Mouse (Mus musculus): Measurements from ENCODE around the gene Gm10053. TPM values are rescaled to one million over a fixed set of nuclear protein-coding genes. Genes with fewer than 3 reads are reported as not detected.
"Not testable (repeated sequence)": the region's sequence is repeated elsewhere in the genome, so short reads cannot be mapped to it uniquely, and the experiment has no call there.

The Gm10053 gene
- 286 and 321 TPM in 2 replicates for polyA plus RNA-seq (2014; fragmentation: Nextera tagmentation; extraction: Ambion mirVana)

DNA sequence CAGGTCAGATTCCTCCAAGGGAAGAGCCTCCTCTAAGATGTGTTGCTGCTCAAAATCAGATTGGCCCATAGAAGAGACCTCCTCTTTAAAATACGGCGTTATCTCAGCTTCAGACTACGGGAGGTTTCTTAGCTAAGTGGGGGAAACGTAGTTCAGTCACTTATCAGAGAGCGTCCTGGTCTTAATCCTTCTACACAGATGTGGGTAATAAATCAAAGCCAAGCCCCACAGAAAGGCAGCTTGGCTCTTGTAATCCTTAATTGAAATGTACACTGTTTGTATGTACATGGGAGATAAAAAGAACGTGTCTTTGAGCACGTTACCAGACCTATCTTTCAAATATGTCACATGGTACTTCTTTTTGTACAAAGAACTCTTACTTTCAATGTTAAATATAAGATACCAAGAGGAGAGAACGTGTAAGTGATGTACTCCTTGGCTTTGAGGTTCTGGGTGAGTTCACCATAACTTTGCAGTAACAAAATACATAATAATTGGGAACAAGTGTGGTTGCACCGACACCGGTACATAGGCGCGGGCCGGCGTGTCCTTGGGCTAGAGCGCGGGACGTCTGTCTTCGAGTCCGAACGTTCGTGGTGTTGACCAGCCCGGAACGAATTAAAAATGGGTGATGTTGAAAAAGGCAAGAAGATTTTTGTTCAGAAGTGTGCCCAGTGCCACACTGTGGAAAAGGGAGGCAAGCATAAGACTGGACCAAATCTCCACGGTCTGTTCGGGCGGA lies at the start of gene Gm10053:
Gene Gm10053 (plus strand): TSS at position 558 of the 742 bp plus-strand sequence.
- H3K27me3 ChIP-seq (ENCODE audit: control insufficient read depth, insufficient read depth, low read length); H3K4me3 ChIP-seq (ENCODE audit: low read depth, low read length); H3K4me2 ChIP-seq (ENCODE audit: low read depth, low read length); H3K4me1 ChIP-seq (ENCODE audit: control insufficient read depth, insufficient read depth, low read length); H3K36me3 ChIP-seq (ENCODE audit: control insufficient read depth, insufficient read depth, low read length); H3K9ac ChIP-seq (replicated peaks; ENCODE audit: low read depth, low read length); ATAC-seq (ENCODE audit: low read depth); H3K27ac ChIP-seq (ENCODE audit: low read depth, low read length); H3K9me3 ChIP-seq (ENCODE audit: control insufficient read depth, low read length): not testable (repeated sequence)
- WGBS: 81% methylated on average over 17 of the region's 26 CpGs

DNA sequence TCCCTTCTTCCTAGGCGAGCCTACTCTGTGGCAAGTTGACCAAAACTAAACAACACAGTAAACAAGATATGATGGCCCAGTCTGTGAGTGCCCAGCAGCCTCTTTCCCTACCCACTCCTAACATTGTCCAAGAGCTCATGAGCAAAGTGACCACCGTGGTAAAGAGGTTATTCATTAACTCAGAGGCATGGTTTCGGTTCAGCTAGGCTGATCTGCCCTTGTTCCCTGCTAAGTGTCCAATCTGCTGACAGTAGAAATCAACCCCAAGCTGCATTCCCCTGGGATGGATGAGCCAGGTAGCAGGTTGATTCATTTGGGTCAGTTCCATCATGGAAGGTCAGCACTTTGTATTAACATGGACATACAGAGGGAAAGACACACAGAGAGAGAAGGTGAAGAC lies 33.4 kb upstream of the Gm10053 start:
- Histone ChIP-seq H3K4me2 (ENCODE audit: low read depth, low read length) (no peak overlapping the region), H3K27me3 (ENCODE audit: control insufficient read depth, insufficient read depth, low read length) (no peaks in the 10 kb centered on the region), H3K9me3 (ENCODE audit: control insufficient read depth, low read length) (no peaks in the 10 kb centered on the region), H3K36me3 (ENCODE audit: control insufficient read depth, insufficient read depth, low read length) (no peaks in the 10 kb centered on the region), H3K9ac (replicated peaks; ENCODE audit: low read depth, low read length) (no peak overlapping the region), H3K27ac (ENCODE audit: low read depth, low read length) (no peak overlapping the region), H3K4me3 (ENCODE audit: low read depth, low read length) (no peak overlapping the region), H3K4me1 (ENCODE audit: control insufficient read depth, insufficient read depth, low read length) (peaks cover 7% of the 10 kb centered on the region)
- ATAC-seq (ENCODE audit: low read depth): no peak
- 76% methylated on average over 3 of the region's 3 CpGs for WGBS

DNA sequence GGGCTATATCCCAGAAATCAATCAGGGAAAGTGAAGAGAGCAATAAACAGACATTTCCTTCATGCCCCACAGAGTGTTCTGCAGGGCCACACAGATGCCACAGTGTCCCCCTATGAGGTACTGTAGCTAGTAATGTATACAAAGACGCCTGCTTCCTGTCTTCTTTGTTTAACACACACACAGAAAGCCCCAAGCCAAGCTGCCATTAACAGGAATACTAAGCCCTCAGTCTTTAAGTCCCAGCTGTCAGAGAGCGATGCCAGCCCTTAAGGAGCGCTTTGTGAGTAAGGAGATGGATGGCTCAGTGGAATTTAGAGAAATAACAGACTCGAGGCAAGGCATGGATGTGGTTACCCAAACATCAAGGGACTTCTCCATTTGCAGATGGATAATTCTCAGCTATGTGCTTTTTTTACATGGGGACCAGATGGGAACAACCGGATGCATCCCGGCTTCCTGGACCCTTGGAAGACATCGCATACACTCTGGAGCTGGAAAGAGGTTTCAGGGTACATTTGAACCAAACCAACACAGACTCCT lies 30.4 kb upstream of the Gm10053 start:
- Histone ChIP-seq H3K27ac (ENCODE audit: low read depth, low read length) (no peak overlapping the region), H3K4me2 (ENCODE audit: low read depth, low read length) (no peak overlapping the region), H3K9ac (replicated peaks; ENCODE audit: low read depth, low read length) (no peak overlapping the region), H3K27me3 (ENCODE audit: control insufficient read depth, insufficient read depth, low read length) (no peaks in the 10 kb centered on the region), H3K9me3 (ENCODE audit: control insufficient read depth, low read length) (no peaks in the 10 kb centered on the region), H3K36me3 (ENCODE audit: control insufficient read depth, insufficient read depth, low read length) (no peaks in the 10 kb centered on the region), H3K4me3 (ENCODE audit: low read depth, low read length) (no peak overlapping the region), H3K4me1 (ENCODE audit: control insufficient read depth, insufficient read depth, low read length) (peaks cover 7% of the 10 kb centered on the region)
- peak; percentile 90 for ATAC-seq (ENCODE audit: low read depth)
- 18% methylated on average over 7 of the region's 7 CpGs for WGBS

DNA sequence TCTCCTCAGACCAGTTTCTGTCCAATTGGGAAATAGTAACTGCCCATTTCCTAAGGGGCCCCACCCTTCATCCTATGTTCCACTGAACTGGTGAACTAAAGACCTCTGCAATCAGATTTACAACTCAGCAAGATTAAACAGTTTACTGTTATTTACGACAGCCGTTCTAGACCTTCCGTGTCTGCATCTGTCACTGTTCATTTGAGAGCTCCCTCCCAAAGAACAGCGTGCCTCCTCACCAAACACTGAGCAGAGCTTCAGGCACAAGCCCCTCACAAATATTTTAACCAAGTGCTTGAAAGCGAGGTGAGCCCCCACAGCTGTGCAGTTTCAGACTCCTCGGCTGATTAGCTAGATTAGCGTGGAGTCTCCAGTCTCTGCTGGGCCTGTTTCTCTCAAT lies 27.1 kb upstream of the Gm10053 start:
- Histone ChIP-seq H3K36me3 (ENCODE audit: control insufficient read depth, insufficient read depth, low read length) (no peaks in the 10 kb centered on the region), H3K9me3 (ENCODE audit: control insufficient read depth, low read length) (no peaks in the 10 kb centered on the region), H3K27me3 (ENCODE audit: control insufficient read depth, insufficient read depth, low read length) (no peaks in the 10 kb centered on the region), H3K27ac (ENCODE audit: low read depth, low read length) (no peak overlapping the region), H3K4me1 (ENCODE audit: control insufficient read depth, insufficient read depth, low read length) (peaks cover 14% of the 10 kb centered on the region), H3K4me3 (ENCODE audit: low read depth, low read length) (no peak overlapping the region), H3K4me2 (ENCODE audit: low read depth, low read length) (no peak overlapping the region), H3K9ac (replicated peaks; ENCODE audit: low read depth, low read length) (no peak overlapping the region)
- no peak for ATAC-seq (ENCODE audit: low read depth)
- WGBS: 8% methylated on average over 7 of the region's 7 CpGs

DNA sequence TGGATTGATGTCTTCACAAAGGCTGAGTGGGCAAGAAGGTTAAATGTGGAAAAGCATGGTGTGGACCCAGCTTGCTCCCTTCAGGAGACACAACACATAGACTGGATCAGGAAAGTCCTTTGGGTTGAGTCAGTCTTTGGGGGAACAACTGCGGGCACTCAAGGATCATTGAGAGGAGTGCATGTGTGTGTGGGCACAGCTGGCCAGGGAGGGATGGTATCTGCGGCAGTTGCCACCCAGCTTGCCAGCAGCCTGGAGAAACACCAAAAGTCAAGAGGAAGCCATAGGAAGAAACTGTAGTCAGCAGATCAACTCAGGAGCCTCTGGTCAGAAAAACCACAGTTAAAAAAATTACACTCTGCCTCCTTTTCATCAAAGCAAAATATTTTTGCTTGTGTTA lies 26.6 kb upstream of the Gm10053 start:
- no peak for ATAC-seq (ENCODE audit: low read depth)
- Histone ChIP-seq H3K9ac (replicated peaks; ENCODE audit: low read depth, low read length) (no peak overlapping the region), H3K4me1 (ENCODE audit: control insufficient read depth, insufficient read depth, low read length) (peaks cover 14% of the 10 kb centered on the region), H3K4me2 (ENCODE audit: low read depth, low read length) (no peak overlapping the region), H3K36me3 (ENCODE audit: control insufficient read depth, insufficient read depth, low read length) (no peaks in the 10 kb centered on the region), H3K9me3 (ENCODE audit: control insufficient read depth, low read length) (no peaks in the 10 kb centered on the region), H3K4me3 (ENCODE audit: low read depth, low read length) (no peak overlapping the region), H3K27ac (ENCODE audit: low read depth, low read length) (no peak overlapping the region), H3K27me3 (ENCODE audit: control insufficient read depth, insufficient read depth, low read length) (no peaks in the 10 kb centered on the region)
- WGBS: 84% methylated on average over 2 of the region's 2 CpGs

DNA sequence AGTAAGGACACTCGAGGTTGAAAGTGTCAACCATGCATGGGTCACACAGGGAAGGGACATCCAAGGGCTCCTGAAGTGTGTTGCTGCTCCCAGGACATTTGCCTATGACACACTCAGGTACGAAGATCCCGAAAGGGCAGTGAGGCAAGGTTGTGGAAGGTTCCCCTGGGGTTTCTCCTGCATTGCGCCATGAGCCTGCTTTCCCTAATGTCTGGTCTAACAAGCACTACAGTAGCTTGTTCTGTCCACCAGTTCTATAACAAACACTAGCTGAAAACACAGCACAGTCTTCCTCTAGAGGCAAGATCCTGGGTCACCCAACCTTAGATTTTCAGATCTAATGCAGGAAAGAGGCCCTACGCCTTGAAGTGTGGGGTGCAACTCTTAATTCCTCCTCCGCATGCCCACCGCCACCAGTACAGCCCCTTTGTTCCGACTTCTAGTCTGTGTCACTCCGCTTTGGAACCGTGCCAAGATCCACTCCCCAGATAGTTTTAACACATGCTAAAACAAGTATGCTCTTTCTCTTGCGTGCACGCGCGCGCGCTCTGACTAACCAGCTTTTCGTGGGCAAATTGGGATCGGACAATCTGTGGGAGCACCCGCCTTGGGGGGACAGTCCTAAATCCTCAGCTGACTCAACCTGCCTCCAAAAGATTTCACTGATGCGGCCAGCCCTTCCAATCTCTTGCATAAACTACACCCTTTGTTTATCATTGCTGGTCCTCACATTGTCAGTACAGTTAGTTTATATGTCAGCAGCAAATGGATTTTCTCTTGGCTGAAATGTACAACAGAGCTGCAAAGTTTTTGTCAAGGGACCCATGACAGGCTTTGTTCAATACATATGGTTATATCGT lies 23.8 kb upstream of the Gm10053 start:
- H3K36me3 ChIP-seq (ENCODE audit: control insufficient read depth, insufficient read depth, low read length): no peaks in the 10 kb centered on the region
- H3K9ac ChIP-seq (replicated peaks; ENCODE audit: low read depth, low read length): no peak overlapping the region
- H3K27me3 ChIP-seq (ENCODE audit: control insufficient read depth, insufficient read depth, low read length): no peaks in the 10 kb centered on the region
- H3K4me1 ChIP-seq (ENCODE audit: control insufficient read depth, insufficient read depth, low read length): peaks cover 7% of the 10 kb centered on the region; the same call in 1 of the 2 replicates
- 51% methylated on average over 21 of the region's 21 CpGs for WGBS
- peak; percentile 77 for ATAC-seq (ENCODE audit: low read depth)
- peak overlapping the region; percentile 29; the same call in 1 of the 2 replicates for H3K4me2 ChIP-seq (ENCODE audit: low read depth, low read length)
- H3K27ac ChIP-seq (ENCODE audit: low read depth, low read length): no peak overlapping the region; the same call in 1 of the 2 replicates
- no peak overlapping the region for H3K4me3 ChIP-seq (ENCODE audit: low read depth, low read length)
- no peaks in the 10 kb centered on the region for H3K9me3 ChIP-seq (ENCODE audit: control insufficient read depth, low read length)

DNA sequence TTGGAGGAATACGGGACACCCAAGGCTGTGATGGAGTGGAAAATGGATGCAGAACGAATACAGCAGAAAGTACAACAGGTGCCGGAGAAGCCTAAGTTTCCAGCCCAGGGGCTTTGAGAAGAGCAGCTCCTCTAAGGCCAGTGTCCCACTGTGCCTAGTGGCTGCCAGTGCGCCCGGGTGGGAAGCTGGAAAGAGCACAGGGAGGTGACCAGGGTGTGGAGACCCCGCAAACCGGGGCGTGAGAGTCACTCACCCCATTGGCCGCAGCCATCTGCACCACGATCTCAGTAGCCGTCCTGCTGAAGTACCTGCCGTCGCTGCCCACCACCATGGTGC lies 14.2 kb upstream of the Gm10053 start:
- Histone ChIP-seq H3K9ac (replicated peaks; ENCODE audit: low read depth, low read length) (peak overlapping the region; percentile 37; the same call in 1 of the 2 replicates), H3K4me3 (ENCODE audit: low read depth, low read length) (peak overlapping the region; percentile 32), H3K4me2 (ENCODE audit: low read depth, low read length) (peak overlapping the region; percentile 54), H3K9me3 (ENCODE audit: control insufficient read depth, low read length) (no peaks in the 10 kb centered on the region), H3K27ac (ENCODE audit: low read depth, low read length) (no peak overlapping the region), H3K36me3 (ENCODE audit: control insufficient read depth, insufficient read depth, low read length) (no peaks in the 10 kb centered on the region), H3K27me3 (ENCODE audit: control insufficient read depth, insufficient read depth, low read length) (peaks cover 3% of the 10 kb centered on the region; the same call in 1 of the 2 replicates), H3K4me1 (ENCODE audit: control insufficient read depth, insufficient read depth, low read length) (no peaks in the 10 kb centered on the region)
- no peak for ATAC-seq (ENCODE audit: low read depth)
- whole genome bisulfite sequencing: 21% methylated on average over 13 of the region's 13 CpGs

DNA sequence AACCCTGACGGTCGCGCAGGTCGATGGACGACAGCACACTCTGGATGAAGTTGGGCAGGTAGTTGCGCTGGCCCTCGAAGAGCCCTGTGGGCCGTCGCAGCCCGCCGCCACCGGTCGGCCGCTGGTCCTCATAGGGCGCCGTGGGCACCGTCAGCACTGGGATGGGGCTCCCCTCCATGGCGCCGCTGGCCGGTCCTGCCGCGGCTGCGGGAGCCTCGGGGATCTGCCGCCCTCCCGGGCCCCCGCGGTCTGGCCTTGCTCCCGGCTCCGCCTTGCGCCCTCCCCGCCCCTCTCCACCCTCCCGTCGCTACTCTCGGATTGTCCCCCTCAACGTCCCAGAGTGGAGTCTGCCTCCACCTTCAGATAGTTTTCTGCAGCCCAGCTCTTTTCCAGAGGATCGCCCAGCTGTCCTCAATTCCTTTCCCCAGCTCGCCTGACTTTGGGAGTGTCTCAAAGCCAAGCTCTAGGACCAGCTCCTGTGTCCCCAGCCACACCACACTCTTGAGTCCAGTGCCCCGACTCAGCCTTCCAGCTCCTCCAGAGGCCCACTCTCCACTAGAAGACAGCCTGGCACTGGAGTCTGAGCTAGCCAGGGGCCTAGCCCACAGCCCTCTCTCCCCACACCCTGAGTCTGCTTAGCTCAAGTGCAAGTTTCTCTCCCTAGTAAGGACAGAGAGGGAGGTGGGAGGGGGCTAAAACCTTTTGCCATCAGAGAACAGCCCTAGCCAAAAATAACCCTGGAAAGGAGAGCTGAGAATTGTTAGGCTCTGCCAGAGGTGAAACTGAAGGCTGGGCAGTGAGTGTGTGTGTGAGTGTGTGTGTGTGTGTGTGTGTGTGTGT lies 13.7 kb upstream of the Gm10053 start, which contains the start of gene Pgm5:
Gene Pgm5 (minus strand): TSS at position 244 of the 840 bp plus-strand sequence.
- Histone ChIP-seq H3K4me2 (ENCODE audit: low read depth, low read length) (peak within 1 kb of the TSS; percentile 54), H3K4me3 (ENCODE audit: low read depth, low read length) (peak within 1 kb of the TSS; percentile 32), H3K27ac (ENCODE audit: low read depth, low read length) (no peak within 1 kb of the TSS), H3K27me3 (ENCODE audit: control insufficient read depth, insufficient read depth, low read length) (peaks cover 3% of the 10 kb centered on the region; the same call in 1 of the 2 replicates), H3K9me3 (ENCODE audit: control insufficient read depth, low read length) (no peaks in the 10 kb centered on the region), H3K4me1 (ENCODE audit: control insufficient read depth, insufficient read depth, low read length) (no peaks in the 10 kb centered on the region), H3K9ac (replicated peaks; ENCODE audit: low read depth, low read length) (peak within 1 kb of the TSS; percentile 37), H3K36me3 (ENCODE audit: control insufficient read depth, insufficient read depth, low read length) (no peaks in the 10 kb centered on the region)
- under 1% methylated on average over 38 of the region's 39 CpGs for WGBS
- ATAC-seq (ENCODE audit: low read depth): peak; percentile 65
